Mouse (Mus musculus): ENCODE results near the gene Rgs16.

DNA sequence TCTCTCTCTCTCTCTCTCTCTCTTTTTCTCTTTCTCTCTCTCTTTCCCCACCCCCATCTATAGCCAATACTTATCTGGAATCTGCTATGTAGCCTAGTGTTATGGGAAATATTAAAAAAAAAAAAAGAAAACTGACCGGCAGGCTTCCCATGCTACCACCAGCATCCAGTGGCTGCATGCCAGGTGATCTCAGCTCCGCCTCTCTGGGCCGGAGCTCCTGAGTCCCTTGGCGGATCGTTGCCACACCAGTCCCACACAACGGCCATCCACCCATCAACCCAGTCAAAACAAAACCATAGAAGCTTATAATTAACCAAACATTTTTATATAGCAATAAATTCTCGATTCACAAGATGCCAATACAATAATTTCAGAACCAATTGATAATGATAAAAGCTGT is 19.2 kb upstream of the Rgs16 start:
- TF ChIP-seq CTCF (IDR thresholded peaks at IDR 0.05; ENCODE audit: control insufficient read depth, insufficient read depth, low read length), result no peak
- no peak for TF ChIP-seq POLR2A (IDR thresholded peaks at IDR 0.05; ENCODE audit: borderline replicate concordance, control insufficient read depth, low read depth, low read length)
